Mouse (Mus musculus) brain, adult 2 months (tissue): ENCODE results near the gene Timm29.
A peak's percentile ranks its signal among the peaks of the same experiment; 100 is the strongest.

ENCODE experiments used
- DNase-seq: peaks from one replicate; pipeline ENCODE4 v3.0.0; 2011; ENCODE audit warnings: low read depth, low spot score

Gene Timm29

DNA sequence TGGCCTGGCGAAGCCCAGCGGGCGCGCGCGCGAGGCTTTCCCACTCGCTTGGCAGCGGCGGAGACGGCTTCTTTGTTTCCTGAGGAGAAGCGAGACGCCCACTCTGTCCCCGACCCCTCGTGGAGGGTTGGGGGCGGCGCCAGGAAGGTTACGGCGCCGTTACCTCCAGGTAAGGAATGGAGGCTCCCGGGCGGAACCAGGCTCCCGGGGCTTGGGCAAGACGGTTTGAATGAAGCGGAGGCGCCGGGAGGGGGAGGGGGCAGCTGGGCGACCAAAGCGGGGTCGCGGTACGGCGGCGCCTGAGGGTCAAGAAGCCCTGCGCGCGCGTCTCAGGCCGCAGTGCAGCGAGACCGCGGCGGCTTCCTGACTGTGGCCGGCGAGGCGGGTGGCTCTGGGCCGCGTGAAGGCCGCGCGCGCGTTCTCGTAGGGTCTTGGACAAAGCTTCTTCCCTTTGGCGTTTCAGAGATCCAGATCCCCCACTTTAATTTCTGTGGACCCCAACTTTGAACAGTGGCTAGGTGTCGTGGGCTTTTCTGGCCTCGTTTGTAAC is 23.8 kb downstream of the Timm29 start:
- DNase-seq: peak; percentile 90

GRCm38 (mm10) chr9:21617066-21617465 is 24.5 kb downstream of the Timm29 start:
- peak; percentile 40 for DNase-seq

DNA sequence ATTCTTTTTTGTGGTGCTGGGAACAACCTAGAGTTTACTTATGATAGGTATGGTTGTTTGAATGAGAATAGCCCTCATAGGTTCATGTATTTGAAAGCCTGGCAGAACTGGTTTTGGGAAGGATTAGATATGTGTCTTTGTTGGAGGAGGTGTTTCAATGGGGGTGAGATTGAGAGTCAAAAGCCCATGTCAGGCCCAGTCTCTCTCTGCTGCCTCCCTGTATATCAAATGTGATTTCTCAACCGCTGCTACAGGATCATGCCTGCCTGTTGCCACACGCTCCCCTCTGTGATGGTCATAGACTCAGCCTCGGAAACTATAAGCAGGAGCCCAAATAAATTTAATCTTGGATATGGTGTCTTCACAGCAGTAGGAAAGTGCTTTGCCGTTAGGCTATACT is 27.7 kb downstream of the Timm29 start:
- DNase-seq: no peak

DNA sequence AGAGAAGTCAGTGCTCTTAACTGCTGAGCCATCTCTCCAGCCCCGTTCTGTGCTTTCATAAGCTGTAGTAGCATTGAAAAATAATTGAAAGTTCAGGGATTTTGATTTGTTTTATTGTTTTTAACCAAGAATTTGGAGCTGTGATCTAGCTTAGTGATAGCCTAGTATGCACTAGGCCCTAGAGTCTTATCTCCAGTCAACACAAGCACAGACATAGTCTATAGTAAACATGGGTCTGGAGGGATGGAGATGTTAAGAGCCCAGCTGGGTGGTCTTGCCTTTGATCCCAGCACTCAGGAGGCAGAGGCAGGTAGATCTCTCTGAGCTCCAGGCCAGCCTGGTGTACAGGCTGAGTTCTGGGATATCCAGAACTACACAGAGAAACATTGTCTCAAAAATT is 30.2 kb downstream of the Timm29 start:
- no peak for DNase-seq

DNA sequence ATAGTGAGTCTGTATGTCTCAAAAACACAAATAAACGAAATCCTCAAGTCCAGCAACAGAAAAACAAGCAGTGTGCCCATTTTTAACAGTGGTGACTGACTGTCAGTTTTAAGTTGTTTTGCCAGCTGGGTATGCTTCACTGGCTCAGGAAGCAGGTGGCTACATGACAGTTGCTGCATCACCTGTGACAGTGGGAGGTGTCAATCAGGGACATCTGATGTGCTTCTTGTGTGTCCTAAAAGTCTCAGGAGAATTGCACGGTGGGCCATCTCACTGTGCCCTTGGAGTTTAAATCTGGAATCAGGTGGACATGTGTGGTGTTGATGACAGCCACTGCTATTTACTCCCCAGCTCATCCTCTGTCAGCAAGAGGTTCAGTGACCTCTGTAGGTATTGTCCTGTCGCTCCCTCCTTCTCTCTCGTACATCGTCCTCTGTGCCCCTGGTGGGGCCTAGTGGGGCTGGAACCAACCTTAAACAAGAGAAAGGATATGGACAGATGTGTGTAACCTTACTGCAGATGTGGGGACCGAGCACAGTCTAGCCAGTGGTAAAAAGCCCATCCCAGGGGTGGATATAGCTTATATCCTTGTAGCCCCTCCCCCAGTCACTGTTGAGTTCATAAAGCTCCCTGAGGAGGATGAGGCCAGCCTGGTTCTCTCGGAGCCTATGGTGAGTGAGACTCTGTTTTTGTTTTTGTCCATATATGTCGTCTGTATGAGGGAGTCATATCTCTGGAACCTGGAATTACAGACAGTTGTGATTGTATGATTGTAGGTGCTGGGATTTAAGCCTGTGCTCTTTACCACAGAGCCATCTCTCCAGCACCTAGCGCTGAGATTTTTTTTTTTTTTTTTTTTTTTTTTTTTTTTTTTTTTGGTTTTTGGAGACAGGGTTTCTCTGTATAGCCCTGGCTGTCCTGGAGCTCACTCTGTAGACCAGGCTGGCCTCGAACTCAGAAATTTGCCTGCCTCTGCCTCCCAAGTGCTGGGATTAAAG is 33.1 kb downstream of the Timm29 start:
- no peak for DNase-seq

DNA sequence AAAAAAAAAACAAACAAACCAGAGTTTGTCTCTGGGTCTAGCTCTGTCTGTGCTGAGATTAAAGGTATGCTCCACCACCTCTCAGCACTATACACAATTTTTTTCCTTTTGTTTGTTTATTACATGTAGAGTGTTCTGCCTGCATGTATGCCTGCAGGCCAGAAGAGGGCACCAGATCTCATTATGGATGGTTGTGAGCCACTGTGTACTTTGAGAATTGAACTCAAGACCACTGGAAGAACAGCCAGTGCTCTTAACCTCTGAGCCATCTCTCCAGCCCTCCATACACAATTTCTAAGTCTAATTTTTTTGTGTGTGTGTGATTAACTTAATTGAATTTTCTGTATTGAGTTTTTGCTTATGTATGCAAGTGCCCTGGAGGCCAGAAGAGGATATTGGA is 34.0 kb downstream of the Timm29 start:
- no peak for DNase-seq

DNA sequence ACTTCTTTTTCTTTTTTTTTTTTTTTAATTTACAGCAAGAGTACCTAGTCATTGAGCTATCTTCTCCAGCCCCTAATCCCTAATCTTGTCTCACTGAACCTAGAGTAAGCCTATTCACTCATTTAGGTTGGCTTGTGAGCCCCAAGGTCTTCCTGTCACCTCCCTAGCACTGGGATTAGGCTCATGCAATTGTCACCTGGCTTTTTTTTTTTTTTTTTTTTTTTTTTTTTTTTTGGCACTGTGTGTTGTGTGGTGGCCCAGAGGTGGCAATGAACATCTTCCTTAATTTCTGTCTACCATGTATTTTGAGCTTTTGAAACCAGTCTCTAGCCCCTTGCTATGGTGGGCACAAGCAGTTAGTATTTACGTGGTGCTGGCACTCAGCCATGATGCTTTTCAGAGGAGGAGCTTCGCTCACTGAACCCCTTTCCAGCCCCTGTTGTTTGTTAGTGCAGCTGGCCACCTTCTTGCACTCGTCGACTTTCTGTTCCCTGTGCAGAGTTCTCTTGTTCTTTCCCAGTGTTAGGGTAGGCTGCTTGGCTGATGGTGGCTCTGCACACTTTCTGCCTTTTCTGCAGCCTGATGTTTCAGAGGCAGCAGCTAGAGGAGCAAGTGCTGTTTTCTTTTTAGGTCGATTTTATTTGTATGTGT is 34.7 kb downstream of the Timm29 start:
- no peak for DNase-seq

GRCm38 (mm10) chr9:21630673-21631072 is 38.2 kb downstream of the Timm29 start:
- peak; percentile 77 for DNase-seq

- DNase-seq: peak; percentile 35
These were observed 40.6 kb downstream of the Timm29 start for GRCm38 (mm10) chr9:21633106-21633505.

GRCm38 (mm10) chr9:21635639-21636038 is 43.1 kb downstream of the Timm29 start:
- peak; percentile 18 for DNase-seq

- peak; percentile 53 for DNase-seq
These were observed 46.5 kb downstream of the Timm29 start for GRCm38 (mm10) chr9:21639031-21639430.
